ENCODE assay signal across 24 mouse cellular contexts in the genomic region with DNA sequence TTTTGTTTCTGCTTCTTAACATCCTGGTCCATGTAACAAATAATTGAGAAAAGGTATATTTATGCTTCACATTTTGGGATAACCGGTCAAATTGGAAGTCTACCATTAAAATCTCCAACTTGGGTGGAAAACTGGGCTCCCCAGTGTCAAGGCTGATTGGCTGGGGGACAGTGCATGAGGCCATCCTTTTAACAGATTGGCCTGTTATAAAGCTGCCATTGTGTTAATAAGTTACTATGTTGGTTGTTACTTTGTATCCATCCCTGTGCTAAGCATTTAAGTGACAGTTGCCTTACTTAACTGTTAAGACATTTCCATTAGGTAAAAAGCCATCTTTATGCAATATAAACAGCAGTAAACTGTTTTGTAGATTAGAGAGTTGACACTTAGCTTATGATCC. TPM values are rescaled to one million over a fixed set of nuclear protein-coding genes. Genes with fewer than 3 reads are reported as not detected.
A peak's percentile ranks its signal among the peaks of the same experiment; 100 is the strongest.
DNase-seq lines count a peak whose midpoint lies in the region; ATAC-seq and TF ChIP-seq lines count a peak whose summit lies in the region.
"Had no signal": no experiment of that assay in that cellular context is flagged by ENCODE, and none has a peak within 500 bp of the region (broad histone marks: within the 10 kb centered on the region; RNA-seq: fewer than 3 reads in every experiment).

No protein-coding gene starts in this region.

- H3K36me3 ChIP-seq in kidney, adult 2 months (ENCODE audit: control insufficient read depth, insufficient read depth, low read length): no peaks in the 10 kb centered on the region
- H3K36me3 ChIP-seq in intestine, postnatal 0 days (ENCODE audit: control insufficient read depth, insufficient read depth): no peaks in the 10 kb centered on the region
- H3K36me3 ChIP-seq: embryonic facial prominence, embryonic 10.5 days; embryonic facial prominence, embryonic 12.5 days had no signal

- H3K4me2 ChIP-seq in intestine, postnatal 0 days (replicated peaks; ENCODE audit: low read depth): no peak overlapping the region
- H3K4me2 ChIP-seq: embryonic facial prominence, embryonic 12.5 days; forebrain, embryonic 13.5 days had no signal

- no peaks in the 10 kb centered on the region for H3K27me3 ChIP-seq in kidney, adult 2 months (replicated peaks; ENCODE audit: control insufficient read depth, insufficient read depth, low read length)
- no peaks in the 10 kb centered on the region for H3K27me3 ChIP-seq in intestine, postnatal 0 days (replicated peaks; ENCODE audit: control insufficient read depth, insufficient read depth, low read length)
- H3K27me3 ChIP-seq: CH12.LX; embryonic facial prominence, embryonic 12.5 days; forebrain, embryonic 13.5 days; Patski had no signal

- 88% methylated on average over 1 of the region's 1 CpGs for WGBS in kidney, adult 2 months
- 81% methylated on average over 1 of the region's 1 CpGs for WGBS in intestine, postnatal 0 days

- peak; percentile 34 for DNase-seq in heart, adult 11 months
- DNase-seq in heart, postnatal 10 days: no peak
- peak; percentile 39 for DNase-seq in kidney, adult 2 months
- DNase-seq in kidney, adult 8-10 months: no peak
- DNase-seq in layer of hippocampus, adult 2 months (ENCODE audit: low spot score in 2 of 2): no peak
- DNase-seq in layer of hippocampus, postnatal 14 days (ENCODE audit: low spot score in 2 of 2): no peak
- DNase-seq: adrenal gland, adult 8-10 months; adrenal gland, postnatal 14 days; adrenal gland, postnatal 36 days; B cell, adult 2 months; cerebellum, adult 11-12 months; cerebellum, adult 2 months; cerebellum, adult 9-10 months; cerebellum, postnatal 10 days; cerebellum, postnatal 25 days had no signal

- no peaks in the 10 kb centered on the region for H3K4me1 ChIP-seq in kidney, adult 2 months (ENCODE audit: control insufficient read depth, insufficient read depth, low read length)
- no peaks in the 10 kb centered on the region; the same call in 1 of the 2 replicates for H3K4me1 ChIP-seq in intestine, postnatal 0 days (replicated peaks; ENCODE audit: control insufficient read depth, insufficient read depth, low read length)
- H3K4me1 ChIP-seq: embryonic facial prominence, embryonic 10.5 days; embryonic facial prominence, embryonic 12.5 days; forebrain, embryonic 13.5 days had no signal

- TF ChIP-seq POLR2A in kidney, adult 2 months (IDR thresholded peaks at IDR 0.05; ENCODE audit: low read depth, low read length): no peak

- H3K4me3 ChIP-seq in kidney, adult 2 months (ENCODE audit: insufficient read depth, low read depth, low read length): no peak overlapping the region
- no peak overlapping the region for H3K4me3 ChIP-seq in layer of hippocampus, adult 2 months
- H3K4me3 ChIP-seq in intestine, postnatal 0 days (ENCODE audit: low read depth, low read length): no peak overlapping the region
- H3K4me3 ChIP-seq: embryonic facial prominence, embryonic 10.5 days; embryonic facial prominence, embryonic 12.5 days; forebrain, embryonic 13.5 days had no signal

- no peak overlapping the region for H3K9ac ChIP-seq in intestine, postnatal 0 days (ENCODE audit: low read depth, low read length)
- H3K9ac ChIP-seq: embryonic facial prominence, embryonic 12.5 days; forebrain, embryonic 13.5 days had no signal

- peak; percentile 73 for ATAC-seq in intestine, postnatal 0 days
- ATAC-seq: activated CD4-positive, CD25-positive, alpha-beta regulatory T cell, adult 4 months; CD4-positive, CD25-positive, alpha-beta regulatory T cell, adult 4 months; forebrain, embryonic 13.5 days; Patski had no signal

- no peak for TF ChIP-seq CTCF in kidney, adult 2 months (conservative IDR thresholded peaks at IDR 0.05; ENCODE audit: insufficient read depth, insufficient read length, low read depth, low read length)
- TF ChIP-seq CTCF in layer of hippocampus, adult 2 months (conservative IDR thresholded peaks at IDR 0.05): no peak
- TF ChIP-seq CTCF in intestine, postnatal 0 days (IDR thresholded peaks at IDR 0.05; ENCODE audit: low read depth): no peak

- no peak overlapping the region for H3K27ac ChIP-seq in kidney, adult 2 months (ENCODE audit: insufficient read depth, low read depth, low read length)
- H3K27ac ChIP-seq in layer of hippocampus, adult 2 months: 0 out of 2 replicates have a peak overlapping the region, but pooled peaks have one; percentile 0
- H3K27ac ChIP-seq in intestine, postnatal 0 days (ENCODE audit: low read depth, low read length): no peak overlapping the region
- H3K27ac ChIP-seq: embryonic facial prominence, embryonic 10.5 days; embryonic facial prominence, embryonic 12.5 days; forebrain, embryonic 13.5 days had no signal

- no peaks in the 10 kb centered on the region for H3K9me3 ChIP-seq in intestine, postnatal 0 days (ENCODE audit: control insufficient read depth)
- H3K9me3 ChIP-seq: embryonic facial prominence, embryonic 10.5 days; embryonic facial prominence, embryonic 12.5 days; forebrain, embryonic 13.5 days; G1E had no signal

- intact Hi-C loops in heart, postnatal 10 days (cut with DNase I): no loop called here

RNA-seq across cellular contexts. Expression of gene Lrrc8b, which starts 45.5 kb away (rescaled TPM):
- 10 to 100 TPM; 15.8 to 19.8 TPM for total RNA-seq in heart, postnatal 10 days (2021)
- polyA plus RNA-seq in kidney, adult 2 months (2012; rRNA removed): 17.9 and 20.7 TPM in 2 replicates
- 10 to 100 TPM; 61.6 TPM for total RNA-seq in layer of hippocampus, adult 2 months (2021)
- 10 to 100 TPM; 80.1 to 81.4 TPM for total RNA-seq in layer of hippocampus, postnatal 14 days (2021)
- polyA plus RNA-seq in intestine, postnatal 0 days (2015; fragmentation: Nextera tagmentation; extraction: Ambion mirVana): 12.2 and 12.6 TPM in 2 replicates

RNA-seq across cellular contexts. Expression of gene Lrrc8c, which starts 58.1 kb away (rescaled TPM):
- total RNA-seq in heart, postnatal 10 days (2021): 10 to 100 TPM; 55.5 to 58.8 TPM
- polyA plus RNA-seq in kidney, adult 2 months (2012; rRNA removed): 13.0 and 13.6 TPM in 2 replicates
- 10 to 100 TPM; 29.8 to 30.7 TPM for total RNA-seq in layer of hippocampus, adult 2 months (2021)
- 10 to 100 TPM; 29.0 to 32.0 TPM for total RNA-seq in layer of hippocampus, postnatal 14 days (2021)
- 11.8 and 13.4 TPM in 2 replicates for polyA plus RNA-seq in intestine, postnatal 0 days (2015; fragmentation: Nextera tagmentation; extraction: Ambion mirVana)

Comparison
In these comparisons a context has a peak if more than half of its experiments do, and no peak if none do; other contexts are left out.
1. DNase-seq: peak in heart, adult 11 months (single experiment) and kidney, adult 2 months (single experiment); none in heart, postnatal 10 days (0 of 2), kidney, adult 8-10 months (0 of 2), layer of hippocampus, adult 2 months (0 of 2) and layer of hippocampus, postnatal 14 days (0 of 2).